Mouse (Mus musculus) MEL (cell line): ENCODE measurements around the gene Zfp60.
A peak's percentile ranks its signal among the peaks of the same experiment; 100 is the strongest.

Experiments used
- CTCF ChIP-seq, 3 experiments: IDR thresholded peaks in 2 of 3; conservative IDR thresholded peaks in 1 of 3; 2 replicates each; pipeline ENCODE4 v1.5.1; 2011 to 2012; ENCODE audit warnings: low read length in 3 of 3, low read depth in 2 of 3, mild to moderate bottlenecking in 2 of 3, improper control_type of control experiment in 1 of 3, inconsistent platforms in 1 of 3, mixed read lengths in 1 of 3, moderate library complexity in 1 of 3; ENCODE audit not compliant: control insufficient read depth in 1 of 3, insufficient read depth in 1 of 3, poor library complexity in 1 of 3, severe bottlenecking in 1 of 3
- EP300 ChIP-seq, 2 experiments: IDR thresholded peaks; 2 replicates each; pipeline ENCODE4 v1.6.1; 2011; ENCODE audit warnings: improper control_type of control experiment in 2 of 2, low read length in 2 of 2, low read depth in 1 of 2, mild to moderate bottlenecking in 1 of 2
- ETS1 ChIP-seq: IDR thresholded peaks from 2 replicates; pipeline ENCODE4 v1.6.1; 2012; ENCODE audit warnings: low read depth, mild to moderate bottlenecking, inconsistent platforms, low read length, improper control_type of control experiment, moderate library complexity
- USF2 ChIP-seq, 2 experiments: IDR thresholded peaks; 2 replicates each; pipeline ENCODE4 v1.6.1; 2011 to 2012; ENCODE audit warnings: improper control_type of control experiment in 2 of 2, low read length in 2 of 2, borderline replicate concordance in 1 of 2, inconsistent platforms in 1 of 2, low read depth in 1 of 2, mild to moderate bottlenecking in 1 of 2; ENCODE audit not compliant: insufficient read depth in 1 of 2

DNA sequence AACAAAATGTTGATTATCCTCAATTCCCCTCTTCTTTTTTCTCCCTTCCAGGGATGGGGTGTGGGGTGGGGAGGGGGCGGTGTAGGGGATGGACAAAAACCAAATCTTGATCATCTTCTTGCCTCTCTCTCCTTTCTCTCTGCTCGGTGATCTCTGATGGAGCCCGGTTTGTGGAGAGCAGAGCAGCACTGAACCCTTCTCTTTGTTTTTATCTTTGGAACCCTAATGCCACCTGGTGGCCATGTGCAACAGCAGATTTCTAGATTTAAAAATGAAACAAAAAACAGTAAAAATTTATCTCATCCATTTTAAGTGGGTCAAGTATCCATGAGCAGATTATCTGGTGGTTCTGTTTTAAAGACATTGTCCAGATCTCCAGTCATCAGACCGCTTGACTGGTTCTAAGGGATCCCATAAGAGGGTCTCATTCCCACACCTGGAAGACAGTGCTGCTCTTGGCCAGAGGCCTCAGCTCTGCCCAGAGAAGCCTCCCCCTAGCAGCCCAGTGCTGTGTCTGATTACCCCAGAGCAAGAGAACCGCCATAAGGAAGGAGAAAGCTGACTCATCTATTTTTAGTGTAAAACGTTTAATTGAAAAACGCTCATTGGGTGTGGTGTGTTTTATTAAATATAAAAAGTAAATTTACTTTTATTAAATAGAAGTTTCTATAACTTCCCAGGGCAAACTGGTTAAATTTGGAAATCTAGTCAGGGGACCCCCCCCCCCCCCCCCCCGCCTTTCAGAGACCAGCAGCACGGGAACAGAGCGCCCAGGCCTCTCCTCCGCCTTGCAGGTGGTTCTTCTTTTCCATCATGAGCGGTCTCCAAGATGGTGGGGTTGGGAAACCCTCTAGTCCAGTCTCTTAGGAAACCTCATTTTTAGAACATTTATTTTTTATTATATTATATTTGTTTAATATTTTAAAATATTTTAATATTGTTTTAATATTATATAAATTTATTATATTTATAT, 5.3 kb upstream of the Zfp60 start:
- no peak for TF ChIP-seq EP300 (IDR thresholded peaks at IDR 0.05; ENCODE audit: low read depth in 1 of 2, low read length in 2 of 2)
- peak; percentile 38 to 85 (median 49); a peak in 5 of 6 replicates for TF ChIP-seq CTCF (IDR thresholded peaks at IDR 0.05 in 2 of 3, conservative IDR thresholded peaks at IDR 0.05 in 1 of 3; ENCODE audit: control insufficient read depth in 1 of 3, insufficient read depth in 1 of 3, low read depth in 2 of 3, low read length in 3 of 3, poor library complexity in 1 of 3, severe bottlenecking in 1 of 3)
- TF ChIP-seq USF2 (IDR thresholded peaks at IDR 0.05; ENCODE audit: borderline replicate concordance in 1 of 2, insufficient read depth in 1 of 2, low read depth in 1 of 2, low read length in 2 of 2) = no peak
- TF ChIP-seq ETS1 = peak; percentile 42; the same call in 1 of the 2 replicates
